25 mouse cellular contexts compared by ENCODE assay signal in the genomic region with DNA sequence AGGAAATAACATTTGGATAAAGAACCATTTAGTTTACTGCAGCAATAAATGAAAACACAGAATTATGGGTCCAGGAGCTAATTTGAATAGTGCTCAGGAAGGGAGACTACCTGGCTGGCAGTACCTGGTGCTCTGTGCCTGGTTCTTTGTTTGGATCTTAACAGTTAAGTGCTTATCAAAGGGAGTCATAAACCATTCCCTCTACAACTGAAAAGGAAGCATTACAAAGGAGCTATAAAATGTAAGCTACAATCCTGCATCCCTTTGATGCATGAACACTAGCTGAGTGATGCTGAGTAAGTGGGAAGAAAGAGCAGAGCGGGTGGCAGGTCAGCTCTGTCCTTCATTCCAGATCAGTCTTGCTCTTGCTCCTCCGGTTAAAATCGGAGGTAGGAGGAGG.
DNase-seq lines count a peak whose midpoint lies in the region; ATAC-seq and TF ChIP-seq lines count a peak whose summit lies in the region.
"Had no signal": no experiment of that assay in that cellular context is flagged by ENCODE, and none has a peak within 500 bp of the region (broad histone marks: within the 10 kb centered on the region; RNA-seq: fewer than 3 reads in every experiment).

No protein-coding gene starts in this region.

- no peak overlapping the region for H3K4me2 ChIP-seq in forebrain, postnatal 0 days (ENCODE audit: low read depth)
- H3K4me2 ChIP-seq in neural tube, embryonic 13.5 days: no peak overlapping the region
- H3K4me2 ChIP-seq in neural tube, embryonic 15.5 days: no peak overlapping the region
- H3K4me2 ChIP-seq: embryonic facial prominence, embryonic 12.5 days; embryonic facial prominence, embryonic 15.5 days; forebrain, embryonic 12.5 days; heart, embryonic 12.5 days; heart, embryonic 15.5 days; hindbrain, embryonic 14.5 days had no signal

- no peak overlapping the region for H3K9ac ChIP-seq in forebrain, postnatal 0 days
- H3K9ac ChIP-seq in neural tube, embryonic 13.5 days: no peak overlapping the region
- no peak overlapping the region for H3K9ac ChIP-seq in neural tube, embryonic 15.5 days (replicated peaks)
- H3K9ac ChIP-seq: embryonic facial prominence, embryonic 12.5 days; embryonic facial prominence, embryonic 15.5 days; forebrain, embryonic 12.5 days; heart, embryonic 12.5 days; heart, embryonic 15.5 days; hindbrain, embryonic 14.5 days had no signal

- intact Hi-C loops in left cerebral cortex, postnatal 4 days (cut with DNase I): no loop called here

- 65% methylated on average over 3 of the region's 3 CpGs for WGBS in forebrain, postnatal 0 days
- 83% methylated on average over 3 of the region's 3 CpGs for WGBS in forebrain, embryonic 10.5 days
- WGBS in neural tube, embryonic 13.5 days: 9% methylated on average over 3 of the region's 3 CpGs
- WGBS in neural tube, embryonic 15.5 days: 20% methylated on average over 3 of the region's 3 CpGs

- no peaks in the 10 kb centered on the region for H3K9me3 ChIP-seq in forebrain, postnatal 0 days (ENCODE audit: low read length)
- H3K9me3 ChIP-seq in forebrain, embryonic 10.5 days: no peaks in the 10 kb centered on the region
- H3K9me3 ChIP-seq in neural tube, embryonic 13.5 days: no peaks in the 10 kb centered on the region
- no peaks in the 10 kb centered on the region for H3K9me3 ChIP-seq in neural tube, embryonic 15.5 days (replicated peaks)
- H3K9me3 ChIP-seq: embryonic facial prominence, embryonic 12.5 days; embryonic facial prominence, embryonic 15.5 days; forebrain, embryonic 12.5 days; heart, embryonic 12.5 days; heart, embryonic 15.5 days had no signal

- no peaks in the 10 kb centered on the region for H3K36me3 ChIP-seq in forebrain, postnatal 0 days (ENCODE audit: insufficient read depth)
- no peaks in the 10 kb centered on the region for H3K36me3 ChIP-seq in forebrain, embryonic 10.5 days (replicated peaks)
- no peaks in the 10 kb centered on the region for H3K36me3 ChIP-seq in neural tube, embryonic 13.5 days
- H3K36me3 ChIP-seq in neural tube, embryonic 15.5 days: no peaks in the 10 kb centered on the region
- H3K36me3 ChIP-seq: embryonic facial prominence, embryonic 12.5 days; embryonic facial prominence, embryonic 15.5 days; forebrain, embryonic 12.5 days; heart, embryonic 12.5 days; heart, embryonic 15.5 days had no signal

- H3K4me3 ChIP-seq in forebrain, postnatal 0 days (ENCODE audit: low read depth, low read length): no peak overlapping the region
- H3K4me3 ChIP-seq in forebrain, embryonic 10.5 days: no peak overlapping the region
- H3K4me3 ChIP-seq in neural tube, embryonic 13.5 days: no peak overlapping the region
- no peak overlapping the region for H3K4me3 ChIP-seq in neural tube, embryonic 15.5 days (replicated peaks)
- H3K4me3 ChIP-seq: embryonic facial prominence, embryonic 12.5 days; embryonic facial prominence, embryonic 15.5 days; forebrain, embryonic 12.5 days; heart, embryonic 12.5 days; heart, embryonic 15.5 days had no signal

- no peak for DNase-seq in forebrain, postnatal 0 days
- no peak for DNase-seq in forebrain, embryonic 10.5 days (ENCODE audit: extremely low spot score, low spot score)
- peak; percentile 83 for DNase-seq in ZHBTc4 (ENCODE audit: low read depth, low spot score)
- DNase-seq in urinary bladder, postnatal 4 days (ENCODE audit: low spot score in 2 of 2): no peak
- no peak for DNase-seq in left cerebral cortex, postnatal 4 days
- DNase-seq: B cell, adult 2 months; cerebellum, adult 11 months; cerebellum, adult 2 months; cerebellum, adult 9-11 months; cerebellum, postnatal 25 days; gastrocnemius, postnatal 25 days; heart, adult 18-20 months; heart, postnatal 14 days; heart, postnatal 4 days had no signal

- H3K4me1 ChIP-seq in forebrain, postnatal 0 days (ENCODE audit: insufficient read depth): no peaks in the 10 kb centered on the region
- H3K4me1 ChIP-seq in forebrain, embryonic 10.5 days: no peaks in the 10 kb centered on the region
- peaks cover 18% of the 10 kb centered on the region; the same call in 1 of the 2 replicates for H3K4me1 ChIP-seq in neural tube, embryonic 13.5 days (replicated peaks)
- H3K4me1 ChIP-seq in neural tube, embryonic 15.5 days: peaks cover 6% of the 10 kb centered on the region; the same call in 1 of the 2 replicates
- H3K4me1 ChIP-seq: embryonic facial prominence, embryonic 12.5 days; embryonic facial prominence, embryonic 15.5 days; forebrain, embryonic 12.5 days had no signal

- H3K27ac ChIP-seq in forebrain, postnatal 0 days (ENCODE audit: low read depth, low read length): peak overlapping the region; percentile 35; the same call in 1 of the 2 replicates
- H3K27ac ChIP-seq in forebrain, embryonic 10.5 days: no peak overlapping the region
- H3K27ac ChIP-seq in neural tube, embryonic 13.5 days (replicated peaks): peak overlapping the region; percentile 66
- no peak overlapping the region for H3K27ac ChIP-seq in neural tube, embryonic 15.5 days (replicated peaks)
- H3K27ac ChIP-seq: embryonic facial prominence, embryonic 12.5 days; embryonic facial prominence, embryonic 15.5 days; forebrain, embryonic 12.5 days; heart, embryonic 15.5 days; hindbrain, embryonic 14.5 days; hindbrain, postnatal 0 days had no signal

- no peak for TF ChIP-seq CTCF in forebrain, postnatal 0 days (IDR thresholded peaks at IDR 0.05; ENCODE audit: low read depth)

- peak; percentile 60; the same call in 1 of the 2 replicates for ATAC-seq in forebrain, postnatal 0 days
- ATAC-seq in neural tube, embryonic 13.5 days (ENCODE audit: low read depth): peak; percentile 53; the same call in 1 of the 2 replicates
- ATAC-seq in neural tube, embryonic 15.5 days (ENCODE audit: low FRiP score): no peak
- ATAC-seq: hindbrain, postnatal 0 days; inflammation-experienced regulatory T-cells, adult 6 months had no signal

- H3K27me3 ChIP-seq in forebrain, postnatal 0 days (ENCODE audit: insufficient read depth, low read length): no peaks in the 10 kb centered on the region
- no peaks in the 10 kb centered on the region for H3K27me3 ChIP-seq in forebrain, embryonic 10.5 days (ENCODE audit: poor library complexity, severe bottlenecking)
- no peaks in the 10 kb centered on the region for H3K27me3 ChIP-seq in neural tube, embryonic 13.5 days
- H3K27me3 ChIP-seq in neural tube, embryonic 15.5 days (replicated peaks): no peaks in the 10 kb centered on the region
- H3K27me3 ChIP-seq: CH12.LX; embryonic facial prominence, embryonic 12.5 days; embryonic facial prominence, embryonic 15.5 days; forebrain, embryonic 12.5 days; heart, embryonic 12.5 days; heart, embryonic 15.5 days had no signal

Comparison
In these comparisons a context has a peak if more than half of its experiments do, and no peak if none do; other contexts are left out.
1. H3K27ac ChIP-seq: peak in forebrain, postnatal 0 days (single experiment) and neural tube, embryonic 13.5 days (single experiment); none in forebrain, embryonic 10.5 days (single experiment) and neural tube, embryonic 15.5 days (single experiment).